21 mouse cellular contexts compared by ENCODE assay signal in genomic region chr3:98159289-98159688, GRCm38 (mm10). TPM values are rescaled to one million over a fixed set of nuclear protein-coding genes. Genes with fewer than 3 reads are reported as not detected.
DNase-seq lines count a peak whose midpoint lies in the region; ATAC-seq lines count a peak whose summit lies in the region.
"Had no signal": no experiment of that assay in that cellular context is flagged by ENCODE, and none has a peak within 500 bp of the region (broad histone marks: within the 10 kb centered on the region; RNA-seq: fewer than 3 reads in every experiment).

No protein-coding gene starts in this region.

- no peak overlapping the region for H3K9ac ChIP-seq in midbrain, embryonic 14.5 days (replicated peaks; ENCODE audit: low read length)
- H3K9ac ChIP-seq in midbrain, embryonic 13.5 days (replicated peaks): no peak overlapping the region
- H3K9ac ChIP-seq: heart, embryonic 12.5 days; liver, embryonic 14.5 days; neural tube, embryonic 15.5 days had no signal

- DNase-seq in heart, embryonic 10.5 days (ENCODE audit: low spot score): peak; percentile 73
- DNase-seq in heart, postnatal 10 days: no peak
- DNase-seq in midbrain, embryonic 14.5 days: peak; percentile 54
- DNase-seq in NIH3T3 (ENCODE audit: low read depth): peak; percentile 28
- DNase-seq in forelimb bud, embryonic 11.5 days (ENCODE audit: low read depth, low spot score): peak; percentile 25
- DNase-seq in cerebellum, adult 9-10 months: no peak
- DNase-seq in layer of hippocampus, adult 9-10 months (ENCODE audit: low spot score): no peak
- DNase-seq: B cell, adult 2 months; cerebellum, adult 18-20 months; gastrocnemius, postnatal 14 days; kidney, adult 9 months; lung, postnatal 36 days; right cerebral cortex, postnatal 14 days; thymus, adult 18-20 months had no signal

- ATAC-seq in midbrain, embryonic 14.5 days (ENCODE audit: low FRiP score, low TSS enrichment): no peak
- ATAC-seq in midbrain, embryonic 13.5 days: no peak; the same call in 1 of the 2 replicates
- ATAC-seq: activated CD4-positive, CD25-positive, alpha-beta regulatory T cell, adult 4 months had no signal

- H3K4me3 ChIP-seq in heart, embryonic 10.5 days: no peak overlapping the region
- no peak overlapping the region for H3K4me3 ChIP-seq in midbrain, embryonic 14.5 days (replicated peaks; ENCODE audit: low read depth, low read length)
- H3K4me3 ChIP-seq in midbrain, embryonic 13.5 days (replicated peaks): no peak overlapping the region
- H3K4me3 ChIP-seq: heart, embryonic 12.5 days; neural tube, embryonic 15.5 days had no signal

- no peaks in the 10 kb centered on the region for H3K27me3 ChIP-seq in heart, embryonic 10.5 days (ENCODE audit: insufficient read depth, poor library complexity, severe bottlenecking)
- no peaks in the 10 kb centered on the region for H3K27me3 ChIP-seq in midbrain, embryonic 14.5 days (ENCODE audit: control insufficient read depth, insufficient read depth, low read length)
- H3K27me3 ChIP-seq in midbrain, embryonic 13.5 days: no peaks in the 10 kb centered on the region
- H3K27me3 ChIP-seq: heart, embryonic 12.5 days; neural tube, embryonic 15.5 days had no signal

- H3K4me2 ChIP-seq in midbrain, embryonic 14.5 days (ENCODE audit: low read length): no peak overlapping the region
- H3K4me2 ChIP-seq in midbrain, embryonic 13.5 days (replicated peaks): no peak overlapping the region
- H3K4me2 ChIP-seq: heart, embryonic 12.5 days; neural tube, embryonic 15.5 days had no signal

- peaks cover 8% of the 10 kb centered on the region; the same call in 1 of the 2 replicates for H3K4me1 ChIP-seq in heart, embryonic 10.5 days
- H3K4me1 ChIP-seq in midbrain, embryonic 14.5 days (ENCODE audit: control insufficient read depth, insufficient read depth, low read length): no peaks in the 10 kb centered on the region
- 0 out of 2 replicates have a peak, but pooled peaks cover 3% of the 10 kb centered on the region for H3K4me1 ChIP-seq in midbrain, embryonic 13.5 days (replicated peaks)
- H3K4me1 ChIP-seq: neural tube, embryonic 15.5 days had no signal

- no peaks in the 10 kb centered on the region for H3K9me3 ChIP-seq in heart, embryonic 10.5 days
- H3K9me3 ChIP-seq in midbrain, embryonic 14.5 days (ENCODE audit: control insufficient read depth, low read length): no peaks in the 10 kb centered on the region
- no peaks in the 10 kb centered on the region for H3K9me3 ChIP-seq in midbrain, embryonic 13.5 days
- H3K9me3 ChIP-seq: heart, embryonic 12.5 days; neural tube, embryonic 15.5 days had no signal

- intact Hi-C loops in heart, postnatal 10 days (cut with DNase I): no loop called here

- H3K36me3 ChIP-seq in heart, embryonic 10.5 days: no peaks in the 10 kb centered on the region
- H3K36me3 ChIP-seq in midbrain, embryonic 14.5 days (ENCODE audit: control insufficient read depth, insufficient read depth, low read length): no peaks in the 10 kb centered on the region
- H3K36me3 ChIP-seq in midbrain, embryonic 13.5 days: no peaks in the 10 kb centered on the region
- H3K36me3 ChIP-seq: heart, embryonic 12.5 days; neural tube, embryonic 15.5 days had no signal

- 54% methylated on average over 4 of the region's 4 CpGs for WGBS in heart, embryonic 10.5 days
- WGBS in midbrain, embryonic 14.5 days: 54% methylated on average over 4 of the region's 4 CpGs
- WGBS in midbrain, embryonic 13.5 days: 48% methylated on average over 4 of the region's 4 CpGs

- H3K27ac ChIP-seq in heart, embryonic 10.5 days: no peak overlapping the region
- no peak overlapping the region for H3K27ac ChIP-seq in midbrain, embryonic 14.5 days (replicated peaks; ENCODE audit: low read depth, low read length)
- H3K27ac ChIP-seq in midbrain, embryonic 13.5 days: no peak overlapping the region
- H3K27ac ChIP-seq: liver, embryonic 14.5 days; neural tube, embryonic 15.5 days had no signal

RNA-seq across cellular contexts. Expression of gene Adam30, which starts 1.1 kb away (rescaled TPM):
- not detected in 2 replicates for polyA plus RNA-seq in heart, embryonic 10.5 days (2016; fragmentation: Nextera tagmentation; extraction: Ambion mirVana)
- total RNA-seq in heart, postnatal 10 days (2021): under 1 TPM in 1 of 2 experiments, not detected in 1; 0.10 TPM
- polyA plus RNA-seq in midbrain, embryonic 14.5 days (2014; fragmentation: Nextera tagmentation; extraction: Ambion mirVana): not detected in 2 replicates
- not detected in 2 replicates for polyA plus RNA-seq in midbrain, embryonic 13.5 days (2015; fragmentation: Nextera tagmentation; extraction: Ambion mirVana)
- total RNA-seq: gastrocnemius, postnatal 14 days; layer of hippocampus, postnatal 10 days; left cerebral cortex, postnatal 36 days had no signal
- polyA plus RNA-seq: activated CD4-positive, CD25-positive, alpha-beta regulatory T cell, adult 4 months; heart, embryonic 12.5 days; liver, embryonic 14.5 days; neural tube, embryonic 15.5 days had no signal

Comparison
In these comparisons a context has a peak if more than half of its experiments do, and no peak if none do; other contexts are left out.
1. DNase-seq: peak in heart, embryonic 10.5 days (single experiment), midbrain, embryonic 14.5 days (single experiment), NIH3T3 (single experiment) and forelimb bud, embryonic 11.5 days (single experiment); none in heart, postnatal 10 days (0 of 2), cerebellum, adult 9-10 months (single experiment) and layer of hippocampus, adult 9-10 months (single experiment).